Mouse (Mus musculus): Measurements from ENCODE around the gene Lactbl1. TPM values are rescaled to one million over a fixed set of nuclear protein-coding genes. Genes with fewer than 3 reads are reported as not detected.

Lactbl1 gene
- polyA plus RNA-seq, 1 experiment from 2014 or later = not detected

DNA sequence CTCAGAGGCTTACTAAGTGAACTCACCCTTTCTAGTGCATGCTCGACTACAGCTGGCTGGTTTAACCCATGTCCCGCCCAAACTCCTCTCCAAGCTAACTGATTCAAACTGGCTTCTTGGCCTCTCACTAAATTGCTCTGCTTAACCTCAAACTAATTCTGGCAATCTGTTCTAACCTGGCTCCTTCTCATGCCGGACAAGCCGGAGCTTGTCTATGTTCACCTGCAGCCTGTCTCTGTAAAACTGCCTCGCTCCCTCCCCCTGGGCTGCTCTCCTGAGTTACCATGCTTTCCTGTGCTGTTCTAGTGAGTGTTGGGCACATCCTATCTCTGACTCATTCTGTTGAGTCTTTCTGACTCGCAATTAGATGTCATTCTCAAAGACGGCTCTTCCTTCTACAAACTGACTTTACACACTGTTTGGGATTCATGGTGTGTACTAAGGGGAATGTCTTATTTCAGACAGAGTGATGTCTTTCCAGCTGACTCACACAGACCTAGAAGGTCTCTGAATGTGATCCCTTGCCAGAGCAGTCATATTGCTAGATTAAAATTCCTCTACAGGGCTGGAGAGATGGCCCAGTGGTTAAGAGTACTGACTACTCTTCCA is 24.0 kb upstream of the Lactbl1 start:
- 82% methylated on average over 7 of the region's 7 CpGs for WGBS
- Histone ChIP-seq H3K4me2 (no peak overlapping the region), H3K27me3 (ENCODE audit: insufficient read depth, low read length) (no peaks in the 10 kb centered on the region), H3K36me3 (ENCODE audit: insufficient read depth) (no peaks in the 10 kb centered on the region), H3K4me3 (ENCODE audit: low read depth, low read length) (no peak overlapping the region), H3K9ac (no peak overlapping the region), H3K9me3 (ENCODE audit: low read depth, low read length) (no peaks in the 10 kb centered on the region), H3K27ac (ENCODE audit: low read depth) (no peak overlapping the region), H3K4me1 (ENCODE audit: insufficient read depth) (peaks cover 15% of the 10 kb centered on the region)
- no peak for TF ChIP-seq CTCF (IDR thresholded peaks at IDR 0.05; ENCODE audit: low read depth)
- no peak for DNase-seq
- ATAC-seq (ENCODE audit: insufficient read depth) = no peak

DNA sequence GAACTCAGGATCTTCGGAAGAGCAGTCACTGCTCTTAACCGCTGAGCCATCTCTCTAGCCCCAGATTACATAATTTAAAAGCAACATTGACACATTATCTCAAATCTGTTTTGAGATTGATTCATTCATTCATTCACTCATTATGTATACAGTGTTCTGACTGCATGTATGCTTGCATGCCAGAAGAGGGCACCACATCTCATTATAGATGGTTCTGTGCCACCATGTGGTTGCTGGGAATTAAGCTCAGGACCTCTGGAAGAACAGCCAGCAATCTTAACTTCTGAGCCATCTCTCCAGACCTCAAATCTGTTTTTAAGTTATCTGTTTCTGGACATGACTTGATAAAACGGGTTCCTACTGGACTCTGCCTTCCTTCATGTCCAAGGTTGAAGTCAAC is 22.6 kb upstream of the Lactbl1 start:
- no peak overlapping the region; the same call in 1 of the 2 replicates for H3K4me2 ChIP-seq
- ATAC-seq (ENCODE audit: insufficient read depth) = no peak
- H3K4me3 ChIP-seq (ENCODE audit: low read depth, low read length) = no peak overlapping the region
- H3K27ac ChIP-seq (ENCODE audit: low read depth) = no peak overlapping the region
- no peak overlapping the region for H3K9ac ChIP-seq
- peak; percentile 38; the same call in 1 of the 2 replicates for TF ChIP-seq CTCF (IDR thresholded peaks at IDR 0.05; ENCODE audit: low read depth)
- no peaks in the 10 kb centered on the region for H3K9me3 ChIP-seq (ENCODE audit: low read depth, low read length)
- WGBS = 95% methylated on average over 3 of the region's 3 CpGs
- H3K27me3 ChIP-seq (ENCODE audit: insufficient read depth, low read length) = no peaks in the 10 kb centered on the region
- DNase-seq = no peak
- H3K4me1 ChIP-seq (ENCODE audit: insufficient read depth) = peaks cover 8% of the 10 kb centered on the region
- no peaks in the 10 kb centered on the region for H3K36me3 ChIP-seq (ENCODE audit: insufficient read depth)

DNA sequence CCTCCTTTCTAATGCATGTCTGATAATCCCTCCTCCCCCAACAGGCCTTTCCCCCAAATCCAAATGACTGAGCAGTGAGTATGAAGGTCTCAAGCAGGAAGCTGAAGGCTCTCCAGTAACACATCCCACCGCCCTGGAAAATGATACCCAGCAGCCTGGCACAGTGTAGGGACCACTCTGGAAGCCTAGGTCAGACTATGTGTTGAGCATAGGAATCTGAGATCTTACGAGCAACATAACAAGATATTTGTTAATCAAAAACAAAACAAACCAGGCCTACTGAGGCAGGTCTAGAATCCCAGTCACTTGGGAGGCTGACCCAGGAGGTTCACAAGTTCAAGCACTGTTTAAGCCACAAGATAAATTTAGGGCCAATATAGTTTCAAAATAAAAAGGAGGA is 21.9 kb upstream of the Lactbl1 start:
- Histone ChIP-seq H3K4me3 (ENCODE audit: low read depth, low read length) (peak overlapping the region; percentile 99; the same call in 1 of the 2 replicates), H3K36me3 (ENCODE audit: insufficient read depth) (no peaks in the 10 kb centered on the region), H3K27ac (ENCODE audit: low read depth) (no peak overlapping the region), H3K9ac (no peak overlapping the region), H3K27me3 (ENCODE audit: insufficient read depth, low read length) (no peaks in the 10 kb centered on the region), H3K9me3 (ENCODE audit: low read depth, low read length) (no peaks in the 10 kb centered on the region), H3K4me2 (peak overlapping the region; percentile 64), H3K4me1 (ENCODE audit: insufficient read depth) (peaks cover 8% of the 10 kb centered on the region)
- DNase-seq = no peak
- no peak for TF ChIP-seq CTCF (IDR thresholded peaks at IDR 0.05; ENCODE audit: low read depth)
- 78% methylated on average over 2 of the region's 2 CpGs for WGBS
- ATAC-seq (ENCODE audit: insufficient read depth) = no peak

DNA sequence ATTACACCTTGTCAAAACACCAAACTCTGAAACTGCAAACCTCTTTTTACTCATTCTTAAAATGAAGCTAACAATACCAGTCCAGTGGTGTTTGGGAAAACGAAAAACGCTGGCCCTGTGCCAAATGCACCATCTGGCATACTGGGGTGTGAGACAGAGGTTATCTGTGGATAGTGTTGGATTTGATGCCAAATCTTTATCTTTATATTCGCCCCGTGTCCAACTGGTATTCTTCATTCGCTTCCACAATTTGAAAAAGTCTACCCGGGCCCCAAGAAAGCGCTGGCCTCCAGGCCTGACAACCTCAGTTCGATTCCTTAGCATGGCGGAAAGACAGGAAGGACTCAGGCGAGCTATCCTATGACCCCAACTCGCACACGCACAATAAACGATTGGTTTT is 20.9 kb upstream of the Lactbl1 start:
- H3K27ac ChIP-seq (ENCODE audit: low read depth) = peak overlapping the region; percentile 90
- peak; percentile 84 for DNase-seq
- no peaks in the 10 kb centered on the region for H3K27me3 ChIP-seq (ENCODE audit: insufficient read depth, low read length)
- H3K9ac ChIP-seq = peak overlapping the region; percentile 99
- no peak for ATAC-seq (ENCODE audit: insufficient read depth)
- peak overlapping the region; percentile 64 for H3K4me2 ChIP-seq
- peaks cover 8% of the 10 kb centered on the region for H3K4me1 ChIP-seq (ENCODE audit: insufficient read depth)
- H3K4me3 ChIP-seq (ENCODE audit: low read depth, low read length) = peak overlapping the region; percentile 99
- H3K9me3 ChIP-seq (ENCODE audit: low read depth, low read length) = no peaks in the 10 kb centered on the region
- TF ChIP-seq CTCF (IDR thresholded peaks at IDR 0.05; ENCODE audit: low read depth) = no peak
- no peaks in the 10 kb centered on the region for H3K36me3 ChIP-seq (ENCODE audit: insufficient read depth)
- under 1% methylated on average over 13 of the region's 13 CpGs for WGBS

DNA sequence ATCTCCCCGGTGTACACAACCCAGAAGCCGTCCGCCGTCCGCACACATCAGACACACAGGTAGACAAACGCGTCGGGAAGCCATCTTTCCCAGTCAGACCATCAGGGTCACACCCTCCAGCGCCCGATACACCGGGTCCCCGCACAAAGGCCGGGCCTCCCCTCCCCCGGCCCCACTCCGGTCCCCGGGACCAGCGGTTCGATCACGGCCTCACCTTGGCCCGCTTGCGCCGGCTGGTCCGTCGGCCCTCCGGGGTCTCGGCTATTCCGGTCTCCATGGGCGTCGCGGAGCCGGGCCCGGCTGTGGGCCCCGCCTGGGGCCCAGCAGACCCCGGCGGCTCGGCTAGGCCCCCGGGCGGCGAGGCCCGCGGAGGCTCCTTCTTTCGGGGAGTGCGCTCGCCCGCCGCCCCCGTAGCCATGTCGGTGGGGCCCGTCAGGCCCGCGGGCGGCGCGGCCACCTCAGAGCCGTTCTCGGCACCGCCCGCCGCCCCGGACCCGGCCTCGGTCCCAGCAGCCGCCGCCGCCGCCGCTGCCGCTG is 20.3 kb upstream of the Lactbl1 start:
- under 1% methylated on average over 57 of the region's 68 CpGs for WGBS

DNA sequence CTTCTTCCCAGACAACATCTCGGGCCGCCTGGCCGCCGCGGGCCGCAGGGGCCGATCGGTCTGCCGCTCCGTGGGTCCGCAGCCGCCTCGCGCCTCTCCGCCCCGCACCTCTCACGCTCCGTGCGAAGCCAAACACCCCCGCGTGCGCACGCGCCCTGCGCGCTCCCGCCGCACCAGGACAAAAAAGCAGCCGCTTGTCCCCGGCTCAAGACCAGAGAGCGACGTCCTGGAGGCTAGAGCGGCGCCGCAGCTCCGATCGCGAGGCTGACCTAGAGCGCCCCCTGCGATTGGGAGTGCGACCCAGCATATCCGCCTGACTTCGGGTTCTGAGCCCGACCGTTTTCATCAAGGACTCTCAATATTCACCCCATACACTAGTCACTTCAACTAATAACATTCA is 19.9 kb upstream of the Lactbl1 start, which contains the start of gene Kdm1a:
Gene Kdm1a, minus strand, starts transcription at position 156 of the 400 bp plus-strand sequence.
- 0% methylated on average over 43 of the region's 45 CpGs for WGBS
- ATAC-seq (ENCODE audit: insufficient read depth) (peak; percentile 90), DNase-seq (peak; percentile 98)
- Histone ChIP-seq H3K27ac (ENCODE audit: low read depth) (peak within 1 kb of the TSS; percentile 90), H3K4me3 (ENCODE audit: low read depth, low read length) (peak within 1 kb of the TSS; percentile 99), H3K4me1 (ENCODE audit: insufficient read depth) (peaks cover 8% of the 10 kb centered on the region), H3K9me3 (ENCODE audit: low read depth, low read length) (no peaks in the 10 kb centered on the region), H3K4me2 (peak within 1 kb of the TSS; percentile 64), H3K9ac (peak within 1 kb of the TSS; percentile 99), H3K27me3 (ENCODE audit: insufficient read depth, low read length) (no peaks in the 10 kb centered on the region), H3K36me3 (ENCODE audit: insufficient read depth) (no peaks in the 10 kb centered on the region)
- peak; percentile 95 for TF ChIP-seq CTCF (IDR thresholded peaks at IDR 0.05; ENCODE audit: low read depth)

More for the DNA sequence above, 20.3 kb upstream of the Lactbl1 start:
- ATAC-seq (ENCODE audit: insufficient read depth) = peak; percentile 61
- TF ChIP-seq CTCF (IDR thresholded peaks at IDR 0.05; ENCODE audit: low read depth) = no peak
- Histone ChIP-seq H3K4me2 (peak overlapping the region; percentile 64), H3K4me1 (ENCODE audit: insufficient read depth) (peaks cover 8% of the 10 kb centered on the region), H3K9ac (peak overlapping the region; percentile 99), H3K4me3 (ENCODE audit: low read depth, low read length) (peak overlapping the region; percentile 99), H3K36me3 (ENCODE audit: insufficient read depth) (no peaks in the 10 kb centered on the region), H3K27me3 (ENCODE audit: insufficient read depth, low read length) (no peaks in the 10 kb centered on the region), H3K27ac (ENCODE audit: low read depth) (peak overlapping the region; percentile 90), H3K9me3 (ENCODE audit: low read depth, low read length) (no peaks in the 10 kb centered on the region)
- DNase-seq = peak; percentile 55

DNA sequence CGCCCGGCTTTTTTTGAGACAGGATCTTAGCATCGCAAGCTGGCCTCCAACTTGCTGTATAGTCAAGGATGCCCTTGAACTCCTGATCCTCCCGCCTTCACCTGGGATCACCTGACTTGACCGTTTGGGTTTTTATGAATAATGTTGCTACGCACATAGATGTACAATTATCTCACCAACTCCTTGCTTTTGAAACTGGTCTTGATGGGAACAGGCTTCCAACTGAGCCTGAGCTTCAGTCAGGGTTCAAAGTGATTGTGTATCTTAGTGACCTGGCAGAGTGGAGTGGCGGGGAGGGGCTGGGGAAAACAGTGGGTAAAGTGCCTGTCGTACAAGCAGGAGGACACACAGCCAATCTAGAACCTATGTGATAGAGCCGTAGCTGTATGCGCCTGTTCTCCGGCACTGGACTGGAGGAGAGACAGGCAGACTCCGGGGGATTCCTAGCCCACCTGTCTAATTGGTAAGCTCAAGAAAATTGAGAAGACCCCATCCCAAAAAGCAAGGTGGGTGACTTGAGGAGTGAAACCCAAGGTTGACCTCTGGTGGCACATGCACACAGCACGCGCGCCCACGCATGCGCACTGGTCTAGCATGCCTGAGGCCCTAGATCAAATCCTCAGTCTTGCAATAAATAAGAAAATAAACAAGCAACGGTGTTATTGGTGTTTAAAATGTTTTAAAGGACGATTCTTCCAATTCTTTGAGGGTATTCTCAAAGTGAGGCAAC is 16.5 kb upstream of the Lactbl1 start:
- Histone ChIP-seq H3K36me3 (ENCODE audit: insufficient read depth) (no peaks in the 10 kb centered on the region), H3K4me2 (no peak overlapping the region), H3K27ac (ENCODE audit: low read depth) (no peak overlapping the region), H3K4me3 (ENCODE audit: low read depth, low read length) (no peak overlapping the region), H3K9me3 (ENCODE audit: low read depth, low read length) (no peaks in the 10 kb centered on the region), H3K4me1 (ENCODE audit: insufficient read depth) (peaks cover 3% of the 10 kb centered on the region; the same call in 1 of the 2 replicates), H3K9ac (no peak overlapping the region), H3K27me3 (ENCODE audit: insufficient read depth, low read length) (no peaks in the 10 kb centered on the region)
- DNase-seq = no peak
- no peak for TF ChIP-seq CTCF (IDR thresholded peaks at IDR 0.05; ENCODE audit: low read depth)
- ATAC-seq (ENCODE audit: insufficient read depth) = no peak
- 84% methylated on average over 19 of the region's 19 CpGs for WGBS

All from lung, embryonic 14.5 days (tissue).